Mouse (Mus musculus): ENCODE measurements around the gene Gon4l.
"Not testable (repeated sequence)": the region's sequence is repeated elsewhere in the genome, so short reads cannot be mapped to it uniquely, and the experiment has no call there.

Gene Gon4l

GRCm38 (mm10) chr3:88834951-88835491, at the start of gene Gon4l:
Gene Gon4l (plus strand): TSS chr3:88835231.
- DNase-seq: peak; percentile 70

DNA sequence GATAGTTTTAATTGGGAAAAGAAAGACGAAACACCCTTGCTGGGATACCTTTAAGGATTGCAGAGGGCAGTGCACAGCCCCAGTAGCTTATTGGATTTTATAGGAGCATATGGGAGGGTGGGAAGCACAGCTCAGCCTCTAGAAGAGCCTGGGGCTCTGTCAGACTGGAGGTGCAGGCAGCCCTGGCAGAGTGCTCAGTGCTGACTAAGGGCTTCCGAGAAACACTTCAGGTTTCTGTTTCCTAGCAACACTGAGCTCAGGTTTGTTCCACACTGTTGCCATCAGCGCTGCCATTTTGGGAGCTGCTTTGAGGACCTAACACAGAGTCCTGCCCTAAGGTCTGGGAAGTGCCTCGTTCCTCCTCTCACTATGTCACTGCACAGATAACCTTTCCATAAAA, 48.7 kb upstream of the Gon4l start:
- not testable (repeated sequence) for DNase-seq

GRCm38 (mm10) chr3:88786805-88787204, 48.2 kb upstream of the Gon4l start:
- DNase-seq: not testable (repeated sequence)

GRCm38 (mm10) chr3:88788033-88788432, 47.0 kb upstream of the Gon4l start:
- DNase-seq: not testable (repeated sequence)

DNA sequence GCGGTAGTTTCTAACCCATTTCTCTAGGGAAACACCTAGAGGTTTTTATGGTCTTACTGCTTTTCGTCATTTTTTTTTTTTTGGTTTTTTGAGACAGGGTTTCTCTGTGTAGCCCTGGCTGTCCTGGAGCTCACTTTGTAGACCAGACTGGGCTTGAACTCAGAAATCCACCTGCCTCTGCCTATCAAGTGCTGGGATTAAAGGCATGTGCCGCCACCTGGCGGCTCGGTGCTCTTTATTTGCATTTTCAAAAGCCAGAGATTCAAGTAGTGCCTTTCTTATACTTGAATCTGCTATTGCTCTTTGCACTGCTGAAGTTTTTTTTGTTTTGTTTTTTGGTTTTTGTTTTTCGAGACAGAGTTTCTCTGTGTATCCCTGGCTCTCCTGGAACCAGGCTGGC, 37.5 kb upstream of the Gon4l start:
- DNase-seq: not testable (repeated sequence)

DNA sequence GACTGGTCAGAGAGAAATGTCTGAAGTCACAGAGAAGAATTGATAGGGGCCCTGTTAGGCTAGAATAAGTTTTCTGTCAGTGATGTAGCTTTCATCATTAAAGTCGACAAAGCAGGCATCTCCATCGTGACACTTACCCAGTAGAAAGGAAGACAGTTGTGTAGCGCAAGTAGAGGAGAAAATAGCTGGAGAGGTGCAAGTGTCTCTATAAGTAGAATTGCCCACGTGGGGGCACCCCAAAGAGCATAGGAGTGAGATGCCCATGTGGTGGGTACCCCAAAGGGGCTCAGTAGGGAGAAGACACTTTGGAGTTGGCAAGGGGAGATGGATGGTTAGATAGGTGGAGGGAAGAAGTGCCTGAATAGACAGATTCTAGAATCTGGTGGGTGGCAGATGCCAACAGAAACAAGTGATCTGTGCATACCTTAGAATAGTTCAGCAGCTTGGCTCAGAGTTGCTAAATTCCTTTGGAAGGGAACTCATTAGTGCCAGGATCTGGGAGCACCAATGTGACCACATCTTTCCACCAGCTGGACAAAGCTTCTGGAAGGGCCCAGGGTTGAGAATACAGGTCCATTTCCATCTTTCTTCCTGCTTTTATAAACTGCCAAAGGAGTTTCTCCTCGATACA, 31.0 kb upstream of the Gon4l start:
- no peak for DNase-seq

DNA sequence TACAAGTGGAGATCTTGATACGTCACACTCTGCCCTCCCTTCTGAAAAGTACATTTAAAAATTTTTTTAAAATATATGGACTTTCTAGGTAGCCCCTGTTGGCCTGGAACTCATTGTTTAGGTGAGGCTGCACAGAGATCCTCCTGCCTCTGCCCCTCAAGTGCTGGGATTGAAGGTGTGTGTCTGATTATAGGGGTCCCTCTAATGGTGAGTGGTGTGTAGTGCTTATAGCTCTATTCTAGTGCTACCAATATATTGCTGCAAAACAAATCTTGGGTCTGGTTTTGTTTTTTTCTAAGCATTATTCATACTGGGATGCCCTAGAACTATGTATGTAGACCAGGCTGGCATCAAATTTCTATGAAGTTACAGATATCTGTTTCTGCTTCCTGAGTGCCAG, 9.3 kb upstream of the Gon4l start:
- DNase-seq: peak; percentile 1

GRCm38 (mm10) chr3:88827231-88827630, 7.8 kb upstream of the Gon4l start:
- no peak for DNase-seq

DNA sequence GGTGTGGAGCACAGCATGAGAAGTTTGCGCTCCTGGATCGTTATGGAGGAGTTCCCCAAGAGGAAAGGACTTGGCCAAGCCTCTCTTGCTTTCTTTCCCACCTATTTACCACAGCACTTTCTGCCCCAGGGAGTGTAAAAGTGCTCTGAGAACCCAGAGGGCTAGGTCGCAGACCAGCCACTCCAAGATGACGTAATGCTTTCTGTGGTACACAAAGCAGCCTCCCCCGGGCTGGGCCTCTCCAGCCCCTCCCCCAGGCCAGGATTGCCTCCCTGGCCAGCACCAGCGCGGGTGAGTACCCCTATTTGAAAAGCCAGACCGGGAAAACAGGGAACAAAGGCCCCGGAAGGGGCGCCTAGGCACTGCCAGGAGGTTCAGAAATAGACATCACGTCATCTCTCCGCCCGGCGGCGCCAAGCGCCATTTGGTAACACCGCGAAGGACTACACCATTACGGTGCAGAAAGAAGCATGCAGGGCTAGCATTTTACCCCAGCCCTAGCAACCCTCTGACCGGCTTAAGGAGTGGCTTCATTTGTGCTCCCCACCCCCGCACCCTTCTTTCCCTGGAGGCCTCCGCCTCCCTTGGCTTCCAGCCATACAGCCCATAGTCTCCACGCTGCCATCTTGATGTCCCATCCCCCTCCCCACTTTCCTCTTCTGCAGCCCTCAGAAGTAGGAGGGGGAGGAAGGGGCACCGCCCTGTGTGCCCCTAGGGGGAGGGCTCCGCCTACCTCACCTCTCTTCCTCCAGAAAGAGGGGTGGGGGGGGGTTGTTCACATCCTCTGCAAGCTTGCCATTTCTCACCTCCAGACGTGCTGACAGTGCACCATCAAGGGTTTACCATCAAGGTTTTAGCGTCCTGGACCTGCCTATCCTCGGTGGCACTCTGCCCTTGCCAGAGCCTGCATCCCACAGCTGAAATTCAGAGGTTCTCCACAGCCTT, 3.6 kb upstream of the Gon4l start:
- peak; percentile 89 for DNase-seq

GRCm38 (mm10) chr3:88832388-88832787, 2.6 kb upstream of the Gon4l start:
- DNase-seq: peak; percentile 91

DNA sequence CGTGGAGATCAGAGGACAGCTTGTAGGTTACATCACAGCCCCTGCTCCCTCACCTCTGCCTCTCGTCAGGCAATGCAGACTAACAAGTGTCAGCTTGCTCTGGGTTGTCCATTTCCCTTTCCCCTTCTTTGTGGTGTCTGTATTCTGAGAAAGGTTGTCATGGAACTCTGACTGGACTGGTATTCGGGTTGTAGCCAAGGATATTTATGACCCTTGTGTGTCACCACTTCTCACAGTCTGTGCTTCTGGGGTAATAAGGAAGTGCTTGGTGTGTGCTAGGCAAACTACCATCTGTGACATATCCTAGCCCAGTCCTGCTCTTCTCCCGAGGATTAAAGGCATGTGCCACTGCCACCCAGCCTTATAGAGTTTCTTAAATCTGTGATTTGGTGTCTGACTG, 14.1 kb downstream of the Gon4l start:
- no peak for DNase-seq

DNA sequence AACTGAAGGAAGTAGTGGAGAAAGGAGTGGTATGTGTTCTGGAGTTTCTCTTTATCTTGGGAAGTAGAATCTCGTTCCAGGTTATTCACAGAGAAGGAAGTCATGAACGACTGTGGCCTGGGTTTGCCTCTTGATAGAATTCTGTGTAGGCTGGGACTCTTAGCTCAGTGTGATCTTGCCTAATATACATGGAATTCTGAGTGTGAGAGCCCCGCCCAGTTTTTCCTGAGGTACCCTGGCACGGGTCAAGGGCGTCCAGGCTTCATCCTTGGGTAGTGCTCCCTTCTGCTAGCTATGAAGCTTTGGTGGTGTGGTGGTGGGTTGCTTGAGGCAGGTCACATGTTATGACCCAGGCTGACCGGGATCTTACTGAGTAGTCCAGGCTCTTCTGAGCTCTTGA, 20.8 kb downstream of the Gon4l start:
- no peak for DNase-seq

- DNase-seq: no peak
These were observed 27.1 kb downstream of the Gon4l start for GRCm38 (mm10) chr3:88862129-88862528.

GRCm38 (mm10) chr3:88866735-88867134, 31.7 kb downstream of the Gon4l start:
- DNase-seq: not testable (repeated sequence)

DNA sequence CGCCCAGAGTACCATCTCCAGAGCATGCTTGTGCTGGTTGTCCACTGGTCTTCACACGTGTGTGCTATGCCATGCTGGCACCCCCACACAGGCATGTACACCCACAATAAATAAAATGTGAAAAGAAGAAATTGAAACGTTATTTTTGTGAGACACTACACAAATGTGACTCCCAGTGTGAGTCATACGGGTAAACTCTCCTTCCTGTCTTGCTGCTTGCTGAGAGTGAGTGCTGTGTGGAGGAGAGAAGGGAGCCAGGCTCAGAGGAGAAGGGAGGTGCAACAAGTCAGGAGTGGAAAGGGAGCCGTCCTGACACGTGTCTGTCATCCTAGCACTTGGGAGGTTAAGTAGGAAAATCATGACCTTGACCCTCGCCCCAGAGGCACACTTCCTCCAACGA, 32.1 kb downstream of the Gon4l start:
- DNase-seq: not testable (repeated sequence)

- not testable (repeated sequence) for DNase-seq
These were observed 33.4 kb downstream of the Gon4l start for GRCm38 (mm10) chr3:88868449-88868848.

GRCm38 (mm10) chr3:88882536-88882935, 47.5 kb downstream of the Gon4l start:
- not testable (repeated sequence) for DNase-seq

DNA sequence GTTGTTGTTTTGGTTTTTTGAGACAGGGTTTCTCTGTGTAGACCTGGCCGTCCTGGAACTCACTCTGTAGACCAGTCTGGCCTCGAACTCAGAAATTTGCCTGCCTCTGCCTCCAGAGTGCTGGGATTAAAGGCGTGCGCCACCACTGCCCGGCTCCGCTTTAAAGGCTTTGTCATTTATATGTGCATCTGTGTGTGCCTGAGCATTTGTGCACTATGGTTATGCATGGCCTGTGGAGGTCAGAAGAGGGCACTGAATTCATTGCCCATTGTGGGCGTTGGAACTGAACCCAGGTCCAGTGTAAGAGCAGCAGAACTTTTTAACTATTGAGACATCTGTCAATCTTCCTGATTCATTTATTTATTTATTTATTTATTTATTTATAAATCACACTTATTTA, 58.0 kb downstream of the Gon4l start:
- DNase-seq: not testable (repeated sequence)

- DNase-seq: no peak
These were observed 69.8 kb downstream of the Gon4l start for GRCm38 (mm10) chr3:88904803-88905202.

DNA sequence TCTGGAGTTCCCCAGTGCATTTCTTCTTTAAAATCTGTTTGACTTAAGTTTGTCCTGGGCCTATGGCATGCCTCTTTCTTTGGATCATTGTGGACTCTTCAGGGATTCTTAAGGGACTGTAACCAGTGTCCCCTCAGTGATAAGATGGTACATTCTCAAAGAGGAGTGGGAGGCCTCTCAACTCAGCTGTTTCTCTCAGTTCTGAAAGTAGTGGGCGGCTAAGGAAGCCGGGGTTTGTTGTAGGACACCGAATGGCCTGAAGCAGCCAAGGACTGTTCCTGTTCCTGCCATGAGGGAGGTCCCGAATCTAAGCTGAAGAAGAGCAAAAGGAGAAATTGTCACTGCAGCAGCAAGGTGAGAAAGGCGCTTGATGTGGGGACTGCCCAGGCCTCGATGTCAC, 70.2 kb downstream of the Gon4l start:
- no peak for DNase-seq

DNA sequence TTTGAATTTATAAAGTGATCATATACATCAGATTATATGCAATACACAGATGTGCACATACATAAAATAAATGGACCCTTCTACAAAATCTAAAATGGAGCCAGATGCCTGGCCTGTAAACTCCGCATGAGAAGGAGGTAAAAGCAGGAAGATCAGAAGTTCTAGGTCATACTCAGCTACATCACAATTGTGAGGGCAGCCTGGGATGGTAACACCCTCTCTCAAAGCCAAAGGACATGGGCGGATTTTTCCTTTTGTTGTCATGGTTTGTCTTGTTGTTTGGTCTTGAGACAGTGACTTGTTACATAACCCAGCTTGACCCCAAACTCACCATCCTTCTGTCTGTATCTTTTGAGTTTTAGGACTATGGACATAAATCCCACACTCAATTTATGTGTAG, 70.7 kb downstream of the Gon4l start:
- DNase-seq: no peak

DNA sequence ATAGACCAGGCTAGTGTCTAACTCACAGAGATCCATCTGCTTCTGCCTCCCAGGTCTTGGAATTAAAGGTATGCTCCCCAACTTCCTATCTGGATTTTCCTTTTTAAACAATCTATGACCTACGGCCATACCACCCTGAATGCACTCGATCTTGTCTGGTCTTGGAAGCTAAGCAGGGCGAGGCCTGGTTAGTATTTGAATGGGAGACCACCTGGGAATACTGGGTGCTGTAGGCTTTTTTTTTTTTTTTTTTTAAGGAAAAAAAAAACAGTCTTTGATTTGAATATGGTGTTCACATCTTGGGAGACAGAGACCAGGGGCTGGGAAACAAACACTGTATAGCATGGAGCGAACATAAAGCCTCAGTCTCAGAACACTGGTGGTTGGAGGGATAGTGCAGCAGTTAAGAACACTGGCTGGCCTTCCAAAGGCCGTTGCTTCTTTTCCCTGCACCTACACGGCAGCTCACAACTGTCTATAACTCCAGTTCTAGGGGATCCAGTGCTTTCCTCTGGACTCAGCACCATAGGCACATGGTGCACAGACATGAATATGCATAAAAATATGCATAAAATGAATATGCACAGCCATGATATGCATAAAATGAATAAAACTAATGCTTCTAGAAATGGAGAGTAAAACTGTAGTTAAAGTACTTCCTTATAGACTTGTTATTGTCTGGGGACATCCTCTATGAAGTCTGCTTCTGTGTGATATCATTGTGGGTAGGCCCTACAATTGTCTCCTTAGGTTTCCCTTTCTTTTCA, 71.5 kb downstream of the Gon4l start:
- DNase-seq: no peak

- DNase-seq: no peak
These were observed 77.6 kb downstream of the Gon4l start for GRCm38 (mm10) chr3:88912585-88912984.
